In genomic region chr16:97766501-97766900, GRCm38 (mm10) we compare ENCODE assay signal across 15 mouse cellular contexts. TPM values are rescaled to one million over a fixed set of nuclear protein-coding genes. Genes with fewer than 3 reads are reported as not detected.
DNase-seq lines count a peak whose midpoint lies in the region; ATAC-seq and TF ChIP-seq lines count a peak whose summit lies in the region.
"Had no signal": no experiment of that assay in that cellular context is flagged by ENCODE, and none has a peak within 500 bp of the region (broad histone marks: within the 10 kb centered on the region; RNA-seq: fewer than 3 reads in every experiment).

No protein-coding gene starts in this region.

- H3K27me3 ChIP-seq in intestine, embryonic 16.5 days (replicated peaks; ENCODE audit: control insufficient read depth, insufficient read depth, low read length): peaks cover 25% of the 10 kb centered on the region
- peaks cover 27% of the 10 kb centered on the region for H3K27me3 ChIP-seq in liver, postnatal 0 days (ENCODE audit: insufficient read depth, low read length)

- no peaks in the 10 kb centered on the region for H3K36me3 ChIP-seq in intestine, embryonic 16.5 days (ENCODE audit: control insufficient read depth, insufficient read depth, low read length)
- no peaks in the 10 kb centered on the region for H3K36me3 ChIP-seq in liver, postnatal 0 days (replicated peaks; ENCODE audit: insufficient read depth, low read length)
- H3K36me3 ChIP-seq: forebrain, embryonic 15.5 days; limb, embryonic 13.5 days had no signal

- no peak overlapping the region for H3K4me2 ChIP-seq in intestine, embryonic 16.5 days (ENCODE audit: low read depth, low read length)
- no peak overlapping the region for H3K4me2 ChIP-seq in liver, postnatal 0 days (ENCODE audit: low read depth, low read length)
- H3K4me2 ChIP-seq: forebrain, embryonic 15.5 days; limb, embryonic 13.5 days had no signal

- no peak for TF ChIP-seq EP300 in liver, postnatal 0 days (IDR thresholded peaks at IDR 0.05; ENCODE audit: low read depth)

- H3K4me1 ChIP-seq in intestine, embryonic 16.5 days (ENCODE audit: control insufficient read depth, insufficient read depth, low read length): peaks cover 11% of the 10 kb centered on the region
- peaks cover 12% of the 10 kb centered on the region for H3K4me1 ChIP-seq in liver, postnatal 0 days (ENCODE audit: insufficient read depth)

- H3K9me3 ChIP-seq in intestine, embryonic 16.5 days (ENCODE audit: control insufficient read depth, low read length): no peaks in the 10 kb centered on the region
- no peaks in the 10 kb centered on the region for H3K9me3 ChIP-seq in liver, postnatal 0 days (ENCODE audit: low read length)
- H3K9me3 ChIP-seq: forebrain, embryonic 15.5 days; limb, embryonic 13.5 days had no signal

- intact Hi-C loops in heart, postnatal 36 days (cut with DNase I): loop anchor here (5.0 kb wide), 1 partner anchor 94 kb away; no protein-coding TSS in a partner anchor

- ATAC-seq in intestine, embryonic 16.5 days: peak; percentile 32
- ATAC-seq in liver, postnatal 0 days: peak; percentile 24; the same call in 1 of the 2 replicates
- no peak for ATAC-seq in granulocyte monocyte progenitor cell, adult 5-6 weeks (replicated peaks; ENCODE audit: poor library complexity, severe bottlenecking)
- ATAC-seq: forebrain, embryonic 15.5 days had no signal

- 13% methylated on average over 3 of the region's 3 CpGs for WGBS in intestine, embryonic 16.5 days
- WGBS in liver, postnatal 0 days (ENCODE audit: insufficient replicate concordance): 27% methylated on average over 3 of the region's 3 CpGs

- H3K9ac ChIP-seq in intestine, embryonic 16.5 days (ENCODE audit: low read depth, low read length): no peak overlapping the region
- H3K9ac ChIP-seq in liver, postnatal 0 days (replicated peaks): no peak overlapping the region
- H3K9ac ChIP-seq: forebrain, embryonic 15.5 days; limb, embryonic 13.5 days had no signal

- H3K4me3 ChIP-seq in intestine, embryonic 16.5 days (ENCODE audit: low read length): no peak overlapping the region
- H3K4me3 ChIP-seq in liver, postnatal 0 days (ENCODE audit: low read depth, low read length): no peak overlapping the region
- H3K4me3 ChIP-seq: forebrain, embryonic 15.5 days; limb, embryonic 13.5 days had no signal

- TF ChIP-seq CTCF in liver, postnatal 0 days (IDR thresholded peaks at IDR 0.05; ENCODE audit: low read depth): no peak

- H3K27ac ChIP-seq in intestine, embryonic 16.5 days (ENCODE audit: low read length): no peak overlapping the region
- H3K27ac ChIP-seq in liver, postnatal 0 days (ENCODE audit: low read depth): no peak overlapping the region
- H3K27ac ChIP-seq: forebrain, embryonic 15.5 days; kidney, postnatal 0 days; limb, embryonic 13.5 days had no signal

- peak; percentile 81 for DNase-seq in heart, adult 11 months
- DNase-seq in heart, postnatal 36 days: no peak
- peak; percentile 46 for DNase-seq in liver, postnatal 0 days
- DNase-seq in lung, postnatal 4 days: peak; percentile 36 to 43
- no peak for DNase-seq in frontal cortex, postnatal 25 days (ENCODE audit: low spot score in 2 of 2)
- DNase-seq in retina, postnatal 1 day: no peak
- DNase-seq: adrenal gland, adult 2 months; cerebellum, adult 8-10 months; right cerebral cortex, postnatal 4 days; thymus, postnatal 14 days had no signal

RNA-seq across cellular contexts. Expression of gene Ripk4, which starts 2.9 kb away (rescaled TPM):
- under 1 TPM in 1 of 2 experiments, not detected in 1; 0.19 TPM for total RNA-seq in heart, postnatal 36 days (2021)
- polyA plus RNA-seq in intestine, embryonic 16.5 days (2015; fragmentation: Nextera tagmentation; extraction: Ambion mirVana): 21.8 and 22.7 TPM in 2 replicates
- polyA plus RNA-seq in liver, postnatal 0 days (2015; fragmentation: Nextera tagmentation; extraction: Ambion mirVana): 2.2 and 2.4 TPM in 2 replicates
- not detected in 2 replicates for total RNA-seq in granulocyte monocyte progenitor cell, adult 5-6 weeks (2014; fragmentation: Nextera tagmentation)
- total RNA-seq in granulocyte monocyte progenitor cell, adult 5-6 weeks (2017): not detected in 2 replicates

Comparison
In these comparisons a context has a peak if more than half of its experiments do, and no peak if none do; other contexts are left out.
1. DNase-seq: peak in heart, adult 11 months (single experiment), liver, postnatal 0 days (single experiment) and lung, postnatal 4 days (2 of 2); none in heart, postnatal 36 days (0 of 2), frontal cortex, postnatal 25 days (0 of 2) and retina, postnatal 1 day (single experiment).